In the genomic region with DNA sequence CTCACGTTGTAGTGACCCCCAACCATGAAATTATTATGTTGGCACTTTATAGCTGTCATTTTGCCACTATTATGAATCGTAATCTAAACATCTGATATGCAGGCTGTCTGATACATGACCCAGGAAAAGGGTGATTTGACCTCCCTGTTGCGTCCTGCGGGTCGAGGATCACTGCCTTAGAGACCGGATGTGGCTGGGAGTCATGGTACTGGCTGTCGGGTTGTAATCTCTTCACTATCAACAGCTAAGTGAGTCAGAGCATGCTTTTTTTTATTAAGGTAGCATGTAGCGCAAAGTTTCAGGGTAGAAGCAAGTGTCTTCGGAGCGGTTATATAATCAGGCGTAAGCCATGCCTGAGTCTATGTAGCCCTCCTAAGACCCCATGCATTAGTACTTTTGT, we compare ENCODE assay signal across 14 mouse cellular contexts.
DNase-seq lines count a peak whose midpoint lies in the region.
"Had no signal": no experiment of that assay in that cellular context is flagged by ENCODE, and none has a peak within 500 bp of the region (broad histone marks: within the 10 kb centered on the region; RNA-seq: fewer than 3 reads in every experiment).

No protein-coding gene starts in this region.

- peak; percentile 87 for DNase-seq in 416B (ENCODE audit: low read depth)
- DNase-seq in kidney, adult 8-10 months: no peak
- DNase-seq: adrenal gland, adult 2 months; adrenal gland, adult 8-10 months; adrenal gland, postnatal 10 days; adrenal gland, postnatal 14 days; adrenal gland, postnatal 25 days; adrenal gland, postnatal 36 days; B cell, adult 2 months; cerebellum, adult 11 months; cerebellum, adult 11-12 months; cerebellum, adult 18-20 months; cerebellum, adult 2 months; cerebellum, adult 8-10 months had no signal
